Mouse (Mus musculus) kidney, postnatal 36 days (tissue): ENCODE measurements around the gene Tm2d3.

ENCODE experiments used
- DNase-seq, 2 experiments: peaks; one replicate each; pipeline ENCODE4 v3.0.0; 2021 to 2022; ENCODE audit warnings: mixed read lengths in 2 of 2

Tm2d3 gene

DNA sequence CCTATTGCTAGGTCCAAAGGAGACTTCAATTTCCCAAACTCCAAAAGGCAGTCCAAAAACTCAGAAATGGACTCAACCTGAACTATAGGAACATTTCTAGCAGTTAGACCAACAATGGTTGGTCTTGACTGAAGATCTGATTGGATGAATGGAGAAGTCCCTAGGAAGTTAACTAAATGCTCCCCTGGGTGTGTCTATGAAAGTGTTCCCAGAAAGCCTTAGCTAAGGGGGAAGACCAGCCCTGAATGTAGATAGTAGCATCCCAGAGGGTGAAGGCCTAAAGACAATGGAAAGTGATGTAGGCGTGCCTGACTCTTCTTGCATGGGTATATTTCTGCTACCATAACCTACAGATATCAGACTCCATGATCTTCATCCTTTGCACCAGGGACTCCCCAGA is 17.5 kb downstream of the Tm2d3 start:
- DNase-seq: no peak

DNA sequence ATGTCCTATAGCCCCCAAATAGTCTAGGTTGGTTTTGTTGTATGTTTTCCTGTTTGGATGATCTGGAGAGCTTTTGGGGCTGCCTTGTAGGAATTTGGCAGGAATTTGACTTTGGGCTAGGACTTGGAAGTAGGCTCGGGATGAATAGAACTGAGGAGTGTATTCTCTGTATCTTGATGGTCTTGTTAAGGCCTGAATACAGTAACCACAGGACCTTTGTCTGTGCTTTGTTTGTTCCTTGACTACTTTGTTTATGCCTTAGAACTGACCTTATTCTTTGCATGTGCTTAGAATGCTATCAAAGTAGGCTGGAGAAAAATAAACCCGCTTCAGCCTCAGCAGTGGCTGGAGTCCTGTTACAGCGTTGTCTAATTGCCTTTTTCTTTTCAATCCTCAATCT is 19.3 kb downstream of the Tm2d3 start:
- no peak for DNase-seq

DNA sequence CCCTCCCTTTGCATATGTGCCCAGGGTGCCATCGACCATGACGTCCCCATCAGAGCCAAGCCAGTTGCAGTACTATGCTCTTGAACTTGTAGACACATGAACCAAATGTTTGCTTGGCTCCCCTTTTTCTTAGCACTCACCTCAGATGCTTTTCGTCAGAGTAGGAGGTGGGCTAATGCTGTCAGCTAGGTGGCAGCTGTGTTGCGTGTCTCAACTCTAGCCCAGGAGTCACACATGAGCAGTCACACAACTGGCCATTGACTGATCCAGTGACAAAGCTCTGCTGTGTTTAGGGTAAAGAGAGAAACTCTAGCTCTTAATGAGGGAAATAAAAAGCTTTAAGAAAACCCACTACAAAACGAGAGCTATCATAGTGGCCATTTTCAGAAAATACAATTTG is 22.8 kb downstream of the Tm2d3 start:
- DNase-seq: no peak

DNA sequence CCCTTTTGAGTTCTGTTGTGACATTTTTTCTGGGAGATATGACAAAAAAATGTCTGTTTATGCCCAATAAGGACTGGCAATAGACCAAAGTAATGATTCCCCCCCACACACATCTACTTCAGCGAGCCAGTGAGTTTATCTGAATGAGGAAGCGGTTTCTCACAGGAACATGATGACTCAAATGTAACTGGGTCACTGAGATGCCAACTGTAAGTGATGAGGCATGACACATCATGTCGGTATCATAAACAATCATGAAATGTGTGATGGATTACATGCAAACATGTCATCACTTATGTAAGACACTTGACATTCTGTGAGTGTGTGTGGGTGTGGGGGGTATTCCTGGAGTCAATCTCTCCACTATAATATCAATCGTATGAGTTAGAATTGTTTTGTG is 23.3 kb downstream of the Tm2d3 start:
- no peak for DNase-seq

DNA sequence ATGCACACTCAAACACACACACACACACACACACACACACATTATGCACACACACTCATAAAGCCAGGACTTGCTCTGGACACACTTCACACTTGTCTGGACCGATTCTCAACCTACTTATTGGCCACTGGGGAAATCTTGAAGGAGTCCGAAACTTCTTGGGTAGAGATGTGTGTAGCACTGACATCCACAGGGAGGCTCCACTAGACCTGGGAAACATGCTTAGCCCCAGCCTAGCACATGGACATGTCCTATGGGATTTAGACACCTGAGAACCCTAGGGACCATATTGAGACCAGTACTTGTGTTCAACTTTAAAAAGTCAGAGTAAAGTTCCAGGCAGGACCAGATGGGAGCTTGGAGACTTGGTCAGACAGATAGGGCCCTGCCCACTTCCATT is 43.1 kb downstream of the Tm2d3 start:
- DNase-seq: peak; percentile 3 to 14

DNA sequence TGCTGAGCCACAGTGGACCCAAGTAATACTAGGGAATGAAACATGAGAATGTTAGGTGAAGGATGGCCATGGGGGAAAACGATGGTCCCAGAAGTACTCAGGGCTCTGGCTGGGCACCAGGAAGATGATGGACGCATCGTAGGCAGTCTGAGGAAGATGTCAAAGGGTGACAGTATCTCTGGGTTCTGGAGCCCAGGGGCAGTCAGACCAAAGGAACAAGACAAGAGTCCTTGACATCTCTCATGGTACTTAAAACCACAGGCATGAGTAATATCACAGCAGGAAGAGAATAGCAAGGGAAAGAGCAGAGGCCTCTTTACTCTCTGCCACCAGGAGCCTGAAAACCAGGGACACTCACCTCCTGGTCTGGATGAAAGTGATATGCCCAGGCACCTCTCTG is 44.3 kb downstream of the Tm2d3 start:
- no peak for DNase-seq

DNA sequence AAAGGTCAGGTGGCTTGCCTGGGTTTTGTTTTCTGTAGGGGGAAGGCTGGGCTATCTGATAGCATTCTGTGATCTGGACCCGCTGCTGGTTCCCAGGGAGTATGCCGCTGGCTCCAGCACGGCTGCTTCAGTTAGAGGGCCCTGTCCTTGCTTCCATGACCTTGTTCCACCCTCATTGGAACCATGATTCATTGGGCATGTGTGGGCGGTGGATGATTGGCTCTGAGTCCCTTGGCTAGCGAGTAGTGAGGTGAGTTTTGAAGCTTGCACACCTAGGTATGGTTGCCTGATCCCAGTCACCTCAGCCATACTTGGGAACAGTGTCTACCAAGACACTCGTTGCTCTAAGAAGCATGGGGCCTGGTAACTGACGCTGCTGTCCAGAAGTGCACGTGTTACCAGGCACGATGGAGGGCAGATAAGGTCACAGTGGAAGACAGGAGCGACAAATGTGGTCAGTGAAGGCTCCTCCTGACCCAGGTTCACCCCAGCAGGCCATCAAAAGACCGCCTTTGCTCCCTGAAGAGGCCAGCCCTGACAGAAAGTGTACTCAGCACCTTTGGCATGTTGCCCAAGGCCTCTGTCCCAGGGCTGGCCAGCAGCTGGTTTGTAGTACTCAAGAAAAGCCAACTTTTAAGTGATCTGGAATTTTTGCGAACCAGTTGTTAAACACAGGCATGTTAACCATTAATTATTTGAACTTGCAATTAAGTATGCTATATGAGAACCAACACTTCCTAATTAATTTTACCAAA is 46.5 kb downstream of the Tm2d3 start:
- peak; percentile 57 to 78 for DNase-seq

DNA sequence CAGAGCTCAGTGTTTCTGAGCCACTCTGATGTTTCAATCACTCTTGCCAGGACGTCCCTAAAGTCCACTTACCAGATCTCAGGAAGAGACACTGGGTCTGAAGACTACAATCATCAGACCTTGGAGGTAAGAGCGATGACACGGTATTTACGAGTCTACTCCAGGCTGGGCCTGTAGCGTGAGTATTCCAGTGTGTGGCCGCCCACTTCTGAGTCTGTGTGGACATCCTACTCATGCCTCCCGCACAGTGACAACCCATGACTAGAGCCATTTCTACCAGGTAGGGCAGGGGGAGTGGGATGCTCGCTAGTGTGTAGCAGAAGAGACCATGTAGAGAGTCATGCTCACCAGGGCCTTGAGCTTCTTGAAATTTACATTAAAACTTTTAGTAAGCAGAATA is 51.9 kb downstream of the Tm2d3 start:
- no peak for DNase-seq

DNA sequence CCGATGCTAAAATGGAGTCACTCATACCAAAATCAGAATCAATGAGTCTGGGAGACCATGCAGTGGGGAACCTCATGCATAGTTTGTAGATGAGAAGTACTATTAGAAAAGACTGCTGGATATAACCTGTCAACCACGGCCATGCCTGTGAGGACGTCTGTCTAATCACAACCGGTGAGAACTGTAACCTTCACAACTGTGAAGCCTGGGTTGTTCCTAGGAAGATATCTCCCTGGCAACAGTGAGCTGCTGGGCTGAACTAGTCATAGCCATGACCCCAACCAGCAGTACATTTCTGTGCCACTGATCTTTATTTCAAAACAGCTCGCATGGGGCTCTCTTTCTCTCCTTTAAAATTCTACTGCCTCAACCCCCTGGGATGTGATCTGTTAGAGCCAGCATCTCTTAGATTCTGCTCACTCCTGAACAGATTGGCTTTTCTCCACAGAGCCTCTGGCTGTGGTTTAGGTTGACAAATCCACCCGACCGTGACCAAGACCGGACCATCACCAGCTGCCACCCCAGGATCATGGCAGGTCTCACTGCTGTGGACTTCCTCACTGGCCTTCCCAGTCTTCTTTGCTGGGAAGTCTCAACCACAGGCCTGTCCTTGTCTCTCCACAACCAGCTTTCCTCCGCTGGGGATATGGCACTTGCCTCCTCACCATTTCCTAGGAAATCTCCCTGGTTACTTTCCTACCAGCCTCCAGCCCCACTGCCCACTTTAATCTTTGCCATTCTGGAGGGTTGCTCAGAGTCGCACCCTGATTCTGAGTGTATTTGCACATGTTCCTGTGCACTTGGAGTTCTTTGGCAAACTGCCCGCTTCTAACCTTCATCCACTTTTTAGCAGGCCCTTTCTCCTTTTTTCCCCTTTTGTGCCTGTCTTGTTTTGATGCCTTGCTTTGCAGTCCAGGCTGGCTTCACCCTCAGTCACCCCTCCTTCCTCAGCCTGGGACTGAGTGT is 57.3 kb downstream of the Tm2d3 start:
- DNase-seq: no peak
